Mouse (Mus musculus): Measurements from ENCODE around the gene Nppa. TPM values are rescaled to one million over a fixed set of nuclear protein-coding genes. Genes with fewer than 3 reads are reported as not detected.

Nppa gene
- polyA plus RNA-seq (2021; fragmentation: Nextera tagmentation) = 0.28 TPM in 1 of 2 replicates, not detected in the other
- long read RNA-seq, experiment 1 = 0 reads
- long read RNA-seq, experiment 2 = 0 reads

GRCm38 (mm10) chr4:148000202-148000772, at the start of gene Nppa:
Nppa (plus strand) TSS chr4:148000722.

GRCm38 (mm10) chr4:147985205-147986132, 15.1 kb upstream of the Nppa start, which contains the start of gene Nppb:
Nppb (plus strand) TSS chr4:147985788.

GRCm38 (mm10) chr4:148038600-148039253, 38.2 kb downstream of the Nppa start, which contains the start of the genes Clcn6 and Mthfr:
Clcn6 (minus strand) TSS chr4:148038821.
Mthfr (plus strand) TSS chr4:148039077.

Other genes starting within 250 kb of the Nppa start
- 1.4 and 1.7 TPM in 2 replicates for gene Zfp984, start 190.9 kb upstream of the Nppa start, polyA plus RNA-seq (2021; fragmentation: Nextera tagmentation)
- gene Zfp933, start 152.4 kb upstream of the Nppa start, polyA plus RNA-seq (2021; fragmentation: Nextera tagmentation) = 1.6 and 2.1 TPM in 2 replicates
- 5.2 and 5.8 TPM in 2 replicates for gene Miip, start 131.9 kb upstream of the Nppa start, polyA plus RNA-seq (2021; fragmentation: Nextera tagmentation)
- gene Fv1, start 131.7 kb upstream of the Nppa start, polyA plus RNA-seq (2021; fragmentation: Nextera tagmentation) = 1.4 and 1.7 TPM in 2 replicates
- gene Mfn2, start 96.0 kb upstream of the Nppa start, polyA plus RNA-seq (2021; fragmentation: Nextera tagmentation) = 88.0 and 98.0 TPM in 2 replicates
- gene Plod1, start 64.0 kb upstream of the Nppa start, polyA plus RNA-seq (2021; fragmentation: Nextera tagmentation) = 17.2 and 18.9 TPM in 2 replicates
- gene 2510039O18Rik, start 59.8 kb upstream of the Nppa start, polyA plus RNA-seq (2021; fragmentation: Nextera tagmentation) = 3.0 and 3.4 TPM in 2 replicates
- not detected in 2 replicates for gene Nppb, start 14.9 kb upstream of the Nppa start, polyA plus RNA-seq (2021; fragmentation: Nextera tagmentation)
- 10.1 and 11.3 TPM in 2 replicates for gene Clcn6, start 38.1 kb downstream of the Nppa start, polyA plus RNA-seq (2021; fragmentation: Nextera tagmentation)
- 2.8 and 3.3 TPM in 2 replicates for gene Mthfr, start 38.4 kb downstream of the Nppa start, polyA plus RNA-seq (2021; fragmentation: Nextera tagmentation)
- 7.8 and 11.2 TPM in 2 replicates for gene Agtrap, start 87.3 kb downstream of the Nppa start, polyA plus RNA-seq (2021; fragmentation: Nextera tagmentation)
- gene Mad2l2, start 129.7 kb downstream of the Nppa start, polyA plus RNA-seq (2021; fragmentation: Nextera tagmentation) = 31.9 and 32.6 TPM in 2 replicates
- 0.04 and 0.13 TPM in 2 replicates for gene Draxin, start 130.0 kb downstream of the Nppa start, polyA plus RNA-seq (2021; fragmentation: Nextera tagmentation)
- 33.2 and 33.5 TPM in 2 replicates for gene Fbxo6, start 151.4 kb downstream of the Nppa start, polyA plus RNA-seq (2021; fragmentation: Nextera tagmentation)
- gene Fbxo44, start 159.8 kb downstream of the Nppa start, polyA plus RNA-seq (2021; fragmentation: Nextera tagmentation) = 137 and 141 TPM in 2 replicates
- 129 and 149 TPM in 2 replicates for gene Fbxo2, start 159.9 kb downstream of the Nppa start, polyA plus RNA-seq (2021; fragmentation: Nextera tagmentation)

Measured in layer of hippocampus, adult 6 months (tissue).